Mouse (Mus musculus): ENCODE measurements at regions not wholly inside any gene's neighbourhood (a gene's known extent, or its start where the extent isn't known, plus 50 kb on each side); places are given as distances from the start of the nearest gene placed in this dataset.

GRCm38 (mm10) chr2:50373626-50374025 lies 77.0 kb upstream of the Mmadhc start:
- TF ChIP-seq CTCF (IDR thresholded peaks at IDR 0.05; ENCODE audit: extremely low read depth, insufficient read length, insufficient replicate concordance, low read depth, low read length) (no peak), POLR2A (IDR thresholded peaks at IDR 0.05; ENCODE audit: low read depth, low read length) (no peak)

Measured in small intestine, adult 2 months (tissue).